Mouse (Mus musculus) E14TG2a.4 (cell line): ENCODE measurements around the gene Insr.

ENCODE experiments used
- H3K27me3 ChIP-seq: 2 replicates; pipeline ENCODE4 v1.6.1; 2014; ENCODE audit warnings: low read length, control low read depth; ENCODE audit not compliant: insufficient read depth
- H3K36me3 ChIP-seq: 2 replicates; pipeline ENCODE4 v1.6.1; 2014; ENCODE audit warnings: low read length, control low read depth; ENCODE audit not compliant: insufficient read depth
- H3K4me1 ChIP-seq: replicated peaks from 2 replicates; pipeline ENCODE4 v1.6.1; 2014; ENCODE audit warnings: low read depth, low read length, control low read depth
- H3K4me3 ChIP-seq: replicated peaks from 2 replicates; pipeline ENCODE4 v1.5.1; 2014; ENCODE audit warnings: mild to moderate bottlenecking, low read length
- H3K9me3 ChIP-seq: 2 replicates; pipeline ENCODE4 v1.6.1; 2014; ENCODE audit warnings: low read length, control low read depth
- CTCF ChIP-seq: conservative IDR thresholded peaks from 2 replicates; pipeline ENCODE4 v1.5.1; 2014; ENCODE audit warnings: low read length
- NANOG ChIP-seq: IDR thresholded peaks from 2 replicates; pipeline ENCODE4 v1.6.1; 2014; ENCODE audit warnings: borderline replicate concordance, low read length, mixed read lengths
- POU5F1 ChIP-seq: IDR thresholded peaks from 2 replicates; pipeline ENCODE4 v1.6.1; 2014; ENCODE audit warnings: low read length, borderline replicate concordance

Insr gene

DNA sequence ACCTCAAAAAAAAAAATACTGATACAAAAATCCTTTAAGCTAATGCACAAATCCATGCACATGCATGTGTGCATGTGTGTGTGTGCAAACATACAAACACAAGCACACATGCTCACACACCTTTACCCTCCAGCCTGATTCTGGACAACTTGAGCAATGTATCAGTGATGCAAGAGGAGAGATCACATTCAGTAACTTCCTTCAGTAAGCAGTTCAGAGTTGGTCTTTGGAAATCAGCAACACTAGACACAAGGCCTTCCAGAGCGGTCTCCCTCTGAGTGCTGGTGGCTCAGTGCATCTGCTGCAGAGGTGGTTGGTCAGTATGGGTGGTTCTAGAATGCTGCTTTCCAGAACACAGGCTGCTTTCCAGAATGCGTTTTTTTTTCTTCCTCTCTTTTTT lies 46.8 kb downstream of the Insr start:
- H3K4me3 ChIP-seq: no peak overlapping the region
- no peaks in the 10 kb centered on the region for H3K4me1 ChIP-seq
- H3K27me3 ChIP-seq: no peaks in the 10 kb centered on the region
- TF ChIP-seq CTCF (no peak), POU5F1 (no peak), NANOG (no peak)
- H3K9me3 ChIP-seq: no peaks in the 10 kb centered on the region
- H3K36me3 ChIP-seq: no peaks in the 10 kb centered on the region

DNA sequence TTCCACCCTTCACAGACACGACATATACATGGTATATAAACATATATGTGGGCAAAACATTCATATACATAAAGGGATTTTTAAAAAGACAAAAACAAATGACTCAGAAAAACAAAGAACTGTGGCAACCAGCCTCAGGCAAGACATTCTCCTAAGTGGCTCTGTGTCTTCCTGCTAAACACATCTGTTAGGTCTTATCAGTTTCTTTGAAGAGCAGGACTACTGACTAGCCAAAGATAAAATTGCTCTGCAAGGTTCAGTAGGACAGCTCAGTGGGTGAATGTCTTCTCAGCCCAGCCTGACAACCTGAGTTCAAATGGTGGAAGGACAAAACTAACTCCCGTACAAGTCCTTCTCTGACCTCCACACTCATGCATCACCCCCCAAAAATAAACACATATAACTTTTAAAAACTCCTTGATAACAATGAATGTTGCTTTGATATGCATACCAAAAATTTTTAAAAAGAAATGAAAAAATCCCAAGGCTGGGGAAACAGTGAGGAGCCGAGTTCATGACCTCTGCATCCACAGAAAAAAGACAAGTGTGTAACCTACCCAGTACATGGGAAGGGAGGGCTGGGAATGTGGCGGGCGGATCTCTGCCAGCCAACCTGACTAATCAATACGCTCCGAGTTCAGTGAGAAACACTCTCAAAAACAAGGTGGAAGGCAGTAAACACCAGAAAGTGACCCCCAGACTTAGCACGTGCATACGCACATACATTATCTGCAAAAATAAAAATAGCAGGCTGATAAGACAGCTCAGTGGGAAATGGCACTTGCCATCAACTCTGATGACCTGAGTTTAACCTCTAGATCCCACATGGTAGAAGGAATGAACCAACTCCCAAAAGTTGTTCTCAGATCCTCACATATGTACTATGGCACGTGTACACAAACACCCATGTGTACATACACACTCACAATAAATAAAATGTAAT lies 49.0 kb downstream of the Insr start:
- no peak for TF ChIP-seq NANOG
- TF ChIP-seq POU5F1: no peak
- no peak for TF ChIP-seq CTCF
- H3K4me1 ChIP-seq: no peaks in the 10 kb centered on the region
- no peak overlapping the region for H3K4me3 ChIP-seq
- H3K27me3 ChIP-seq: no peaks in the 10 kb centered on the region
- no peaks in the 10 kb centered on the region for H3K36me3 ChIP-seq
- H3K9me3 ChIP-seq: no peaks in the 10 kb centered on the region

DNA sequence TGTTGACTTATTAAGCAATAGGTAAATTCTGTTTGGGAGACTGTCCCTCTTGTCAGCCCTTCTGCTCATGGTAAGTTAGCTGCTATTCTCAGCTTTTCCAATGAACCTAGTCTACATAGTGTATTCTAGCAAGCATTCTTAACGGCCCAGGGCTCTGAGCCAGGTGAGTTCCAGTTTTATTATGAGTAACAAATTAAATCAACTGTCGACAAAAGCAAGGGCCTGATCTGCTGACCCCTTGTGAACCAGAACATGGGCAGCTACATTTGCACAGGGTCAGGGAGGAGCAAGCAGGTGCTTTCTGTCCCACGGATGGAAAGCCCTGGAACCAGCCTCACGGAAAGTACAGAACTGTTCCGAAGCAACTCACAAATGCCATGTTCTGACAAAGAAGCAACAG lies 52.0 kb downstream of the Insr start:
- no peaks in the 10 kb centered on the region for H3K4me1 ChIP-seq
- no peaks in the 10 kb centered on the region for H3K36me3 ChIP-seq
- TF ChIP-seq NANOG (no peak), POU5F1 (no peak), CTCF (no peak)
- no peaks in the 10 kb centered on the region for H3K27me3 ChIP-seq
- no peak overlapping the region for H3K4me3 ChIP-seq
- H3K9me3 ChIP-seq: no peaks in the 10 kb centered on the region

DNA sequence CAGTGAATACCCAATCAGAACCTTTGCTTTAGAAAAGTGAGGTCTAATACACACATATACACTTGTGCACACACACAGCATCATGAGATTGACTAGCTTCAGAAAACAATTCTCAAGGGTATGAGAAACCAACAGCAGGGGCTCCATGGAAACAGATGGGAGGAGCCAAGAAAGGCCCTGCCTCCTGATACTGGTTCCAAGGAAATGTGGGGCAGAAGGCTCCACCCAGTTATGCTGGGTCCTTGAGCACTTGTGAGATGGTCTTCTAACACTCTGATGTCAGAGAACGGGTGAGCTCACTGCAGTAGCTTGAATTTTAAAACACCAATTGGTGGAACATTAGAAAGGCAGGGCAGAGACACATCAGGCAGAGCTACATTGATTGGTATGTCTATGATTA lies 53.7 kb downstream of the Insr start:
- H3K9me3 ChIP-seq: no peaks in the 10 kb centered on the region
- no peak overlapping the region for H3K4me3 ChIP-seq
- TF ChIP-seq CTCF (no peak), NANOG (no peak)
- H3K27me3 ChIP-seq: peaks cover 10% of the 10 kb centered on the region
- H3K36me3 ChIP-seq: no peaks in the 10 kb centered on the region
- H3K4me1 ChIP-seq: peaks cover 8% of the 10 kb centered on the region

DNA sequence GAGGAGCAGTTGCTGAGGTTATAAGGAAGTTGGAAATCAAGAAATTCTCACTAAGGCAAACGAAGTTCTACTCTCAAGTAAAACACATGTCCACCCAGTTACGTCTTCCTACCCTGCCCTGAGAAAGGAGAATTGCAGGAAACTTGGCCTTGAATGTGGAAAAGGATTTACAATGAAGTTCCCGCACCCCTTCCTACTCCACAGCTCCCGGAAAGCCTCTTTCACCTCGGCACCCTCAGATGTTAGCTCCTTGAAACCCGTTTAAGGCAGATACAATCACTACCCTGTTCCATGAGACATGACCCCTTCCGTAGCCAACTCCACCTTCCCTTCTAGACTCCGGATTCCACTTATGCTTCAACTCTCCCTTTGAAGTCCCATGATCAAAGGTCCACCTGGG lies 54.2 kb downstream of the Insr start:
- TF ChIP-seq NANOG: no peak
- TF ChIP-seq CTCF: no peak
- TF ChIP-seq POU5F1: no peak
- H3K27me3 ChIP-seq: peaks cover 14% of the 10 kb centered on the region
- peaks cover 8% of the 10 kb centered on the region for H3K4me1 ChIP-seq

DNA sequence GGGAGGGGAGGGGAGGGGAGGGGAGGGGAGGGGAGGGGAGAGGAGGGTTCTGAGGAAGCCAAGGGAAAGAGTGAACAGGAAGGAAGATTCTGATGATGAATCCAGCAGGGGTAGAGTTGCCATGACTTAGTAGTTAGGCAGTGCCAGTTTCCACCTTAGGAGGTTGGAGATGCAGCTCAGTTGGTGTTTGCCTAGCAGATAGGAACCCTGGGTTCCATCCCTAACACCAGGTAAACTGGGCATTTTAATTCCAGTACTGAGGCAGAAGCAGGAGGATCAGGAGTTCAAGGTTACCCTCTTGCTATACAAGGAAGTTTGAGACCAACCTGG lies 56.8 kb downstream of the Insr start:
- peaks cover 8% of the 10 kb centered on the region for H3K4me1 ChIP-seq
- H3K4me3 ChIP-seq: no peak overlapping the region
- H3K9me3 ChIP-seq: no peaks in the 10 kb centered on the region
- peaks cover 22% of the 10 kb centered on the region for H3K27me3 ChIP-seq
- TF ChIP-seq CTCF (no peak), NANOG (no peak), POU5F1 (no peak)
- no peaks in the 10 kb centered on the region for H3K36me3 ChIP-seq

More for the DNA sequence above, 54.2 kb downstream of the Insr start:
- Histone ChIP-seq H3K4me3 (no peak overlapping the region), H3K9me3 (no peaks in the 10 kb centered on the region), H3K36me3 (no peaks in the 10 kb centered on the region)

DNA sequence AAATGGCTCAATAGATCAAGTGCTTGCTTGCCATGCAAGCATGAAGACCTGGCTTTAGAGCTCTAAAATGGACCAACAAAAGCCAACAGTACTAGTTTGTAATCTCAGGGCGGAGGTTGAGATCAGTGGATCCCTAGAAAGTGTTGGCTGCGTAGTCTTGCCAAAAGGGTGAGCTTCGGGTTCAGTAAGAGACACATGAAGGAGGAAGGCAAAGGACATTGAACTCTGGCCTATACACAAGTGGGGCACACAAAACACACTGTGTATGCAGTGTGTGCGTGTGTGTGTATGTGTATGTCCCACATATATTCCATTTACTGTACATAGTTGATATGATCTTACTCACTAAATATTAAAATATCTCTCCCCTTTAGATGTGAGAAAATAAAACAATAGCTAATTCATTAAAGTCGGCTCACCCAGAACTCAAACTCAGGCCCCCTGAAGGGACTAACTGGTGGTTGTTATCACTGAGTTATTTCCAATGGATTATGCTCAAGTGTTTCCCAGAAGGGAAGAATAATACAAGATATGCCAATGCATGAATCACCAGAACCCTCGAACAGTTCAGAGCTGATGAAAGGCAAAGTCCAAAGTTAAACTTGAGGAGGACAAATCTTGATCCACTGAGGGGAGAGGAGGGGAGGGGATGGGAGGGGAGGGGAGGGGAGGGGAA lies 57.3 kb downstream of the Insr start:
- Histone ChIP-seq H3K4me3 (no peak overlapping the region; the same call in 1 of the 2 replicates), H3K4me1 (peaks cover 8% of the 10 kb centered on the region), H3K36me3 (no peaks in the 10 kb centered on the region), H3K27me3 (peaks cover 22% of the 10 kb centered on the region), H3K9me3 (no peaks in the 10 kb centered on the region)
- TF ChIP-seq POU5F1 (no peak), CTCF (no peak), NANOG (no peak)

DNA sequence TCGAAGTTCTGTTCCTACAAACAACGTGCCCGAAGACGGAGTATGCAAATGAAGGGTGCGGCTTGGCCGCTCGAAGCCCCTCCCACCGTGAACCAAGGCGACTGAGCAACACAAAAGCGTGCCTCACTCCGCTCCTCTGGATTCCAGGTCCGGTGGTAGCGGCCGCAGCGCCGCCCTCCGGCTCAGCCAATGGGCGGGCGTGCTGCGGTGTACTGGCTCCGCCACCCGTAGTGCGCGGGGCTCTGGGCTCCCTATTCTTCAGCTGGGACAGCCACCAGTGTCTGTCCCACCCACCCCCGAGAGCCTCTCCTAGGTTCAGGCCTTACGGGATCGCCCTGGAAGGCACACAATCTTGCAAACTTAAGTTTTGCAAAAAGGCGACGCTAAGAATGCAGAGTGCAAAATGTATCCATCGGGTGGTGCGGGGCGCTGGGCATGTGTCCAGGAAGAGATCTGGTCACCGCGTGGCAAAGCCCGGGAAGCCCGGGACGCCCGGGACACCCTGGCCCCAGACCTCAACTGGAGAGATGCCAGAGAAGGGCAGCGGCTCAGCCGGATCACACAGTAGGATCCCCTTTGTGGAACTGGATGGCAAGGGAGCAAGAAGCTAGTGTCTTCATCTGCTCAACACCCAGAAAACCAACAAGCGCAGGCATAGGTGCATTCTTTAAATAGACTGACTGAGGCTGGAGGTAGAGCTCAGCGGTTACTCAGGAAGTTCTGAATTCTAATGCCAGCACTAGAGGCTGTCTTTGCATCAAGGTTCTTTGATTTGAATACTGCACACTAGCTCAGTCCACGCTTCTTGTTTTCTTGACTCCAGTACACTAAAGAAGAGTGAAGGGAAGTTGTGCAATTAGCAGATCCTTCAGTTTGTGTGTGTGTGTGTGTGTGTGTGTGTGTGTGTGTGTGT lies 58.1 kb downstream of the Insr start:
- H3K4me3 ChIP-seq: peak overlapping the region; percentile 81
- TF ChIP-seq NANOG (no peak), CTCF (no peak), POU5F1 (no peak)
- no peaks in the 10 kb centered on the region for H3K36me3 ChIP-seq
- H3K27me3 ChIP-seq: peaks cover 22% of the 10 kb centered on the region
- no peaks in the 10 kb centered on the region for H3K9me3 ChIP-seq
- peaks cover 8% of the 10 kb centered on the region for H3K4me1 ChIP-seq
